Mouse (Mus musculus) yolk sac, embryonic 10.5 days (tissue): Measurements from ENCODE around the gene 4931409K22Rik.

Experiments
- DNase-seq: peaks from one replicate; pipeline ENCODE4 v3.0.0-alpha.2; 2017; ENCODE audit warnings: low spot score

The 4931409K22Rik gene

GRCm38 (mm10) chr5:24556709-24557108, at the start of gene 4931409K22Rik:
4931409K22Rik (minus strand) TSS chr5:24556809.
- DNase-seq, result no peak

GRCm38 (mm10) chr5:24605980-24606665, 49.5 kb upstream of the 4931409K22Rik start:
- DNase-seq, result no peak

- DNase-seq, result no peak
Observed at GRCm38 (mm10) chr5:24605321-24605979, 48.8 kb upstream of the 4931409K22Rik start.

- peak; percentile 92 for DNase-seq
Observed at GRCm38 (mm10) chr5:24604656-24605100, 48.1 kb upstream of the 4931409K22Rik start.

DNA sequence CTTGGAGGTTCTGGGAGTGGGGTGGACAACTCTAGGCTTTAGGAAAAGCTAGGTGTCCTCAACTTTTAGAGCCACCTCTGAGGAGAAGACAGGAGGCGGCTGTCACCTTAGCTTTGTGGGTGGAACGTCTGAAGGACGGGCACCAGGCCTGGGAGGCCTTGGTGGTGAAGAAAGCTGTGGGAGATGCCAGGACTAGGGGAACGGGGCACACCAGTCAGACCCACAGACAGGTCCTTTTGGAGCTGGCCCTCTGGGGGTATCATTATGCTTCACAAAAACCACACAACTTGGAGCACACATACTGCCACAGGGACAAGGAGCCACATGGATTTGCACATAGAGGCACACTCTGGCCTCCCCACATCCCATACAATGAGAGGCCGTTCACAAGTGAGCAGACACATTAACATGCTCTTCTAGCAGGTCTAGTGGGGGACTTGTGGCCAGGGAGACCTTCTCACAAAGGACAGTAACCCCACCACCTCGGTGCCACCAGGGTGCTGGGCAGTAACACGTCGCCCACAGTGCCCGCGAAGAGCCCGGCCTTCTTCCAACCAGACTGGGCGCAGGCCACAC, 47.6 kb upstream of the 4931409K22Rik start:
- no peak for DNase-seq

- no peak for DNase-seq
Observed at GRCm38 (mm10) chr5:24603431-24604010, 46.9 kb upstream of the 4931409K22Rik start.

DNA sequence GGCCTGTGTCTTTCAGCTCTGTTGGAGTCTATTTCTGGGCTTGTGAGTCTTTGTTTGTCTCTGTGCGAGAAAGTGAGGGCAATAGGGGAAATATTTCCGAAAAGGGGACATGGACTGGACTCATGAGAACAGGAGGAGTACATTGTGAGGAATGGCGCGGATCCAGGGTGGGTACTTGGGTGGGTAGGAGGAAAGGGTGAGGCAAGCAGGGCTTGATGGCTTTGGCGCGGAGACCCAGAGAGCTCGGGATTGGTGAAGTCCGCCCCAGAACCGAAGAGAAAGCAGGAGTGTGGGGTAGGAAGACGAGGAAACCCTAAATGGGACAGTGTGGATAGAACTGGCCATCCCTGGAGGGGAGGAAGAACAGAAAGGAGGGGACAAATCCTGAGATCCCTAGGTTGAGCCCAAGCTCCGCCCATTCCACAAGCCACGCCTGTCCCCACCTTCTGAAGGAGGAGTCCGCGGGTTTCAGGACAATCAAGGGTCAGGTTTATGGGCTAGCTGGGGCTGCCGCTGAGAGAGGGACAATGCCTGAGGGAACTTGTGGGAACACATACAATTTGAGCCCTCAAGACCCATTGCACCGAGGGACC, 46.2 kb upstream of the 4931409K22Rik start:
- DNase-seq, result peak; percentile 84

GRCm38 (mm10) chr5:24601911-24602750, 45.5 kb upstream of the 4931409K22Rik start:
- peak; percentile 79 for DNase-seq

GRCm38 (mm10) chr5:24601071-24601835, 44.6 kb upstream of the 4931409K22Rik start:
- no peak for DNase-seq

- DNase-seq, result no peak
Observed at GRCm38 (mm10) chr5:24600236-24600635, 43.6 kb upstream of the 4931409K22Rik start.

DNA sequence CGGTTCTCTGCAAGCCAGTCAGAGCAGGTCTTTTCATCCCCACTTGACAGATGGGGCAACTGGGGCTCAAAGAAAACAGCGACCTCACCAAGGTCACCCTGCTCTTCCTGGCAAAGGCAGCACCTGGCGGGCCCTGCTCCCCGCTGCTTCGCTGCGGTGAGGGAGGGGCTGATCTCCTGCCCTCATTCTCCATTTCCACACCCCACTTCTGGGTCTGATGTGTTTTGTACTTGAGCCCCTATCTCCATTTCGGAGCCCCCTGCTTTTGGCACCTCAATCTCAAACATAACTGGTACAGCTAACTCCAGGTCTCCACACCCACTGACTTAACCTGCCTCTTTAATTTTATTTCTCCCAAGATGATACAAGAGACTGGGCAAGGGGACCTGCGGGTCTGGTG, 42.5 kb upstream of the 4931409K22Rik start:
- no peak for DNase-seq

- peak; percentile 56 for DNase-seq
Observed at GRCm38 (mm10) chr5:24598570-24599006, 42.0 kb upstream of the 4931409K22Rik start.

DNA sequence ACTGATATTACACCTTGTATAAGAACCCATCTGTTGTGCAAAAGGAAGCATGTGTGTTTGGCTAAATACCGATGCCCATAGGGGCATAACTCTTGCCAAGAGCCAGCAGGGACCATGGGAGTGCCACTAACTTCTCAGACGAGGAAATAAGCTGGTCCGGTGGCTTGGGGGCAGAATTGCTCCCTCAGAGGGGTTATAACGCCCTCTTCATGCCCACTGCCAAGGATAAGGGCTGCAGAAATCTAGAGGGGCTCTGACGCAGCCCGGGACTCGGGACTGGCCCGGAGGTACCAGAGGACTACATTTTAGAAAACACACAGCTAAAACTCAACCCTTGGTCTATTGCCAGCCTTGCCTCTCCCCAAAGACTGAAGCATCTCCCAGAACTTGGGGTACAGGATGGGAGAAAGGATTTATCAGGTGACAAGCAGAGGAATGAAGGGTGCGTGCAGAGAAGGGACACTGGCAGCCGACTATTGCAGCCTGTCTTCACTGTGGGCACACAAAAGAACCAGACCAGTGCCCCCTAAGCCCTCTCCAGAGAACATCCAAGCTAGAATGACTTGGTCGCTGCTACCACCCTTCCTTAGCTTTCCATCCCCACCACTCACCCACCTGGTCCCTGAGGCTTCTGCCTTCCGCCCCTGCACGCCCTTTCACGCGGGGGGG, 41.4 kb upstream of the 4931409K22Rik start:
- no peak for DNase-seq

- DNase-seq, result peak; percentile 67
Observed at GRCm38 (mm10) chr5:24597221-24597728, 40.7 kb upstream of the 4931409K22Rik start.

- no peak for DNase-seq
Observed at GRCm38 (mm10) chr5:24596519-24597171, 40.0 kb upstream of the 4931409K22Rik start.

- DNase-seq, result no peak
Observed at GRCm38 (mm10) chr5:24595786-24596380, 39.3 kb upstream of the 4931409K22Rik start.

- DNase-seq, result no peak
Observed at GRCm38 (mm10) chr5:24595261-24595660, 38.7 kb upstream of the 4931409K22Rik start.

DNA sequence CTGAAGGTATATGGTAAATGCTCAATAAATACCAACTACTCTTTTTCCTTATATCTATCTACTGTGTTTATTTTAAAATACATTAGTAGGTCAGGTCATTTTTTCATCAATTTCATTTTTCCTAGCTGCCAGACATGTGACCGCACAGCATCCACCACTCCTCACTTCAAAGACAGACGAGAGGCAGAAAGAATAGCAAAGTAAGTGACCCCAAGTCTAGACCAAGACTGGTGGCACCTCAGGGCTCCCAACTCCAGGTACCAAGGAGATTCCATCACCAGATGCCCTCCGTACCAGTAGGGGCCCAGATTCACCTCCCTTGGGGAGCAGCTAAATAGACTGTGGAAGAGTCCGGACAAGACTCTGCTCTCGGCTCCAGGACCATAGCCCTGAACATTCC, 37.7 kb upstream of the 4931409K22Rik start:
- no peak for DNase-seq

GRCm38 (mm10) chr5:24593928-24594327, 37.3 kb upstream of the 4931409K22Rik start:
- DNase-seq, result no peak
